Mouse (Mus musculus) common myeloid progenitor, adult 5-6 weeks (primary cell): Measurements from ENCODE around the gene Nol9. TPM values are rescaled to one million over a fixed set of nuclear protein-coding genes. Genes with fewer than 3 reads are reported as not detected.

Source experiments
- ATAC-seq: replicated peaks from 2 replicates; pipeline ENCODE4 v1.8.0; 2016; ENCODE audit warnings: low read depth, mild to moderate bottlenecking, moderate TSS enrichment, inconsistent platforms; ENCODE audit not compliant: poor library complexity, severe bottlenecking
- total RNA-seq: library from RNA; stranded (forward); fragments of 200-1000, 187-1606 nt; gene quantifications from 2 replicates; pipeline ENCODE4 v1.2.3, GENCODE M21; 2017

The Nol9 gene
- total RNA-seq, 1 experiment from 2014 or later: 35.7 TPM

- no peak for ATAC-seq
These were observed 3.0 kb downstream of the Nol9 start for GRCm38 (mm10) chr4:152041924-152042641.

GRCm38 (mm10) chr4:152043171-152043570 is 4.0 kb downstream of the Nol9 start:
- no peak for ATAC-seq

DNA sequence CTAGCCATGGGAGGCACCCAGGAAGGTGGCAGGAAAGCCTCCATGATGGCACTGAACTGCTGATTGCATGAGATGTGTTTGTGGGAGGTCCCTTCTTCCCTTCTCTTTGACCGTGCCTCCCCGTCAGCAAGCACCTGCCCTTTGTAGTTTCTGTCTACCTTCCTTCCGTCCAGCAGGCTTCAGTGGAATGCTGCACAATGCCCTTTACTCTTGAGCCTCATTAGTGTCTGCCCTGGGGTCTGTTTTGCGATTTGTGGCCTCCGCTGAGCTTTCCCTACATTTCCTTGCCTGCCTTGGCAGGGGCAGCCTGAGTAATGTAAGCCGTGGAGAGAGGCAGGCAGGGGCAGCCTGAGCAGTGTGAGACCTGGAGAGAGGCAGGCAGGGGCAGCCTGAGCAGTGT is 5.5 kb downstream of the Nol9 start:
- no peak for ATAC-seq

DNA sequence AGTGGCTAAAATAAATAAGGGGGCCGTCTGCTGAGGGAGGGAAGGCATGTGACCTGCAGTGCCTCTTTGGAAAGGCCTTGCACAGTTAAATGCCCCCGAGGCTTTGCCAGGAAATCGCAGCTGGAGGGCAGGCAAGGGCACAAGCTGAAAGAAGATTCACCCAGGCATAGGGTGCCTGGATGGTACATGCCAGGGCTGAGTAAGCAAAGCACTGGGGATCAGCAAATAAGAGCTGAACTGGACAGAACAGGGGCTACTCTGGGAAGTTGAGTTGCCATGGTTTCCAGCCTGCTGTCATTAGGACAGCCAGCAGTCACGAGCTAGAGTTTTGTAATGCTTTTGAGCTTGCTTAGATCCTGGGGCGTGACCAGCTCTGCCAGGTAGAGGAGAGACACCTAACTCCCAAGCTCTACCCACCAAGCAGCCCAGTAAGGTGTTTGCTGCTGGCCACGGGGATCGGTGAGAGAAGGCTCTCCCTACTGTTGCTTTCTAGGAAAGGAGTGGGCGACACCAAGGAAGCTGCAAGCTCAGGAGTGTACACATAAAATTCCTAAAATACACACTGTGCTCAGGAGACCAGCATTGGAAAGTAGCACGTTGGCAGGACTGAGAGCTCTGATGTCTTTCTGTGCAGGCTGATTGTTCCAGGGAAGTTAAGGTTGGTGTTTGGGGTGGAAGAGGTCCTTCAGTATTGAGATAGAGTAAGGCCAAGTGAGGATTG is 23.4 kb downstream of the Nol9 start:
- no peak for ATAC-seq

DNA sequence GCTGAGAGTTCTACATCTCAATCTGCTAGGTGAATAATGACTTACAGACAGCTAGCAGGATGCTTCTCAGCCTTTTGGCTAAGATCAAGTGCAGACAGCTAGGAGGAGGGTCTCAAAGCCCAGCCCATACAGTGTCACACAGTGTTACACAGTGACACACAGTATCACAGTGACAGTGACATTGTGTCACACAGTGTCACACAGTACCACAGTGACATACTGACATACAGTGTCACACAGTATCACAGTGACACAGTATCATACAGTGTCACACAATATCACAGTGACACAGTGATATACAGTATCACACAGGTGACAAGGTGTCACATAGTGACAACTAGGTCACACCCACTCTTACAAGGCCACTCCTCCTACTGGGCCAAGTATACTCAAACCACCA is 28.2 kb downstream of the Nol9 start:
- ATAC-seq: no peak

- no peak for ATAC-seq
These were observed 29.1 kb downstream of the Nol9 start for GRCm38 (mm10) chr4:152068166-152068724.

DNA sequence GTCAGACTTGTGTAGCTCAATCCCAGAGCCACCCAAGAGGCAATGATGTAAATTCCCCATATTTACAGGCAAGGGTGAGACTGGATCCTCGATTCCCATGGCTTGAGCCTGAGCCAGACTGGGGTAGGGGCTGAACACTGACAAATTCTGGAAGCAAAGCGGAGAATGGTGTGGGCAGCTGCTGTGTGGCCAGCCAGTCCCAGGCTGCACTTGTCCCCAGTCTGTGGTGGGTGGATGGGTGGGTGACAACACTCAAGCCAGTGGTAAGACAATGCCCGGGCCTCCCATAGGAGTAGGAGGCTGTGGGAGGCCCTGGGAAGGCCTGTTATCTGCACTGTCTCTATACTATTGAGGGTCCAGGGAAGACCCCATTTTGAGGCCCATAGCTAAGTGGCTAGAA is 30.1 kb downstream of the Nol9 start:
- ATAC-seq: no peak

DNA sequence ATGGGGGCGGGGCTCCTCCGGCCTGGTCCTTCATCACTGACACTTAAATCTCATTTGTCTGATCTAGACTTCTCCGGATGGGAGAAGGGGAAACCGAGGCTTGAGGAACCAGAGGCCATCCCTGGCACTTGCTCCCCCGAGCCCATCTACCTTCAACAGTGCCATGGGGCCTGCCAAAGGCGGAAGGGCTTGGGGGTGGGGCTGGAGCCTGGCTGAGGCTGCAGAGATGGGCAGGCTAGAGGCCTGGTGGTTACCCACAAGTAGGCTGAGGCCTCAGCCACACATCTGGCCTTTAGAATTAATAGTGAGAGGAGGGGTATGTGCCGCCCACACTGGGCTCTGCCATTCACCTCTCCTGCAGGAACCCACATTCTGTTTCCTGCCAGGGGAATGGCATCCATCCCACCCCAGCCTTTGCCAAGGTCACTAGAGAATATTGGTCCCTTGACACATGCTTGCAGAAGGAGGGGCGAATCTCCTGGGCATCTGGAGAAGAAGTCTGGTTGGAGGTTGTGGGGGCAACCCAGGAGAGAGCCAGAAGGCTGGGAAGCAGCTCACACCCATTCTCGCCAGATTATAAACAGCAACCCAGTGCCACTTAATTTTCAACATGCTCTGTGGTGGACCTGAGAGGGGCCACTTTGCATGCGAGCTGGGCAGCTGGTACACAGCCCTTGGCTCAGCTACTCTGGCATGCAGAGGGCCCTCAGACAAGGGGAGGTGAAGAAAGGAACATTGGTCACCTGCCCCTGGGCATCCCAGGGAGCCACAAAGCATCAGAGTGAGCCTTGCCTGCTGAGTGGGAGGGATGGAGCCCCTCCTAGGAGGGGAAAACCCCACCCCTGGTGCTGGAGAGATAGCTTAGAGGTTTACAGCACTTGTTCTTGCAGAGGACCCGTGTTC is 31.6 kb downstream of the Nol9 start:
- peak; percentile 63 for ATAC-seq

- ATAC-seq: peak; percentile 79
These were observed 33.0 kb downstream of the Nol9 start, which contains the start of gene Plekhg5 for GRCm38 (mm10) chr4:152072121-152072601. Gene Plekhg5 (plus strand): TSS chr4:152072498.

DNA sequence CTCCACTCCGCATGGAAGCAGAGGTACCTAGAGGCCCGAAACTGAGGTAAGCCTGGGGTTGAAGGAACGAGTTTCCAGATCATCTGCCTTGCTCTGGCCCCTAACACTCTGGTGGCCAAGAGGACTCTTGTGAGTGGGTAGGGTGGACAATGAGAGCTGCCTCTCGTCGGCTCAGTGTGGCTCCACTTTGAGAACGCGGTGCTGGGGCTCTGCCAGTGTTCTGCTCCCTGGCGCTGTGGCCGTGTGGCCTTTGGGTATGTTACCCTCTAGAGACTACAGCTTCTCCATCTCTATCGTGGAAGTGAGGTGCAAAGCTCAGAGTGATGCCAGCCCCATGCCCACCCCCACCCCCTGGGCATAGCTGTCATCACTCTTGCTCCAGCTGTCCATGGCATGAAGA is 33.5 kb downstream of the Nol9 start:
- ATAC-seq: peak; percentile 6; the same call in 1 of the 2 replicates

- no peak for ATAC-seq
These were observed 34.6 kb downstream of the Nol9 start for GRCm38 (mm10) chr4:152073715-152074114.

DNA sequence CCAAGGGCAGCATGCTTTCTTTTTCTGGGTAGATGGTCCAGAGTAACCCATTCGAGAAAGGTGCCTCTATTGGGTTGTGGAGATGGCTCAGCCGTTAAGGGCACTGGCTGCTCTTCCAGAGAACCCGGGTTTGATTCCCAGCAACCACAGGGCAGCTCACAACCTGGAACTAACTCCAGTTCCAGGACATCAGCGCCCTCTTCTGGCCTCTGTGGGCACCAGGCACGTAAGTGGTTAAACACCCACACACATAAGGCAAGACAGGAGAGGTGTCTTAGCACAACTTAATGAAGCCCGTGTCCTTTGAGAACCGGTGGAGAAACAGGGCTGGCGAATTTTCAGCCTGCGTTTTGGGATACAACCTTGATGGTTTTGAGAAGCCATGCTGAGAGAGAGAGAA is 35.4 kb downstream of the Nol9 start:
- ATAC-seq: no peak

DNA sequence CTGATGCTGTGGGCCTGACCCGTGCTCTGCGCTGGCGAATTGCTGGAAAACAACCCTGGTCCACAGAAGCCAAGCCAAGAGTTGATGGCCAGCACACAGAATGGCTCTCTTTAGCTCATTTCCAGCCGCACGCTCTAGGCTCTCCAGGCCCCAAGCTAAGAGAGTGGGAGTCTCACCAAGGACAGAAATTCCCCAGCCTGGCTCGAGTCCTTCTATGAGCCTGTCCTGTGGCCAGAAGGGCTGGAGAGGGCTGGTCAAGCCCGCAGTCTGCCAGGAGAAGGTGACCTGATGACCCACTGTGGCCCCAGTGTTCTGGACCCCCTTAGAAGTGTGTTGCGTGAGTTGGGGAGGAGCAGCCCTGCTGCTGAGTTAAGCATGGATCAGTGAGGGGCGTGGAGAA is 38.1 kb downstream of the Nol9 start:
- ATAC-seq: no peak

- peak; percentile 72 for ATAC-seq
These were observed 39.0 kb downstream of the Nol9 start for GRCm38 (mm10) chr4:152078105-152078530.

DNA sequence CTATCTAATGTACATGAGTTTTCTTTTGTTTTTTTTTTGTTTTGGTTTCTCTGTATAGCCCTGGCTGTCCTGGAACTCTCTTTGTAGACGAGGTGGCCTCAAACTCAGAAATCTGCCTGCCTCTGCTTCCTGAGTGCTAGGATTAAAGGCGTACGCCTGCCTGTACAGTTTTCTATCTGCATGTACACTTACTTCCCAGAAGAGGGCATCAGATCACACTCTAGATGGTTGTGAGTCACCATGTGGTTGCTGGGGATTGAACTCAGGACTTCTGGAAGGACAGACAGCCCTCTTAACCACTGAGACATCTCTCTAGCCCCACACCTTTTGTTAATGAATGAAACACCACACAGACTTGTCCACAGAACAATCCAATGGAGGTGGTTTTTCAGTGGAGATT is 40.1 kb downstream of the Nol9 start:
- no peak for ATAC-seq

GRCm38 (mm10) chr4:152079931-152080330 is 40.8 kb downstream of the Nol9 start:
- ATAC-seq: no peak

DNA sequence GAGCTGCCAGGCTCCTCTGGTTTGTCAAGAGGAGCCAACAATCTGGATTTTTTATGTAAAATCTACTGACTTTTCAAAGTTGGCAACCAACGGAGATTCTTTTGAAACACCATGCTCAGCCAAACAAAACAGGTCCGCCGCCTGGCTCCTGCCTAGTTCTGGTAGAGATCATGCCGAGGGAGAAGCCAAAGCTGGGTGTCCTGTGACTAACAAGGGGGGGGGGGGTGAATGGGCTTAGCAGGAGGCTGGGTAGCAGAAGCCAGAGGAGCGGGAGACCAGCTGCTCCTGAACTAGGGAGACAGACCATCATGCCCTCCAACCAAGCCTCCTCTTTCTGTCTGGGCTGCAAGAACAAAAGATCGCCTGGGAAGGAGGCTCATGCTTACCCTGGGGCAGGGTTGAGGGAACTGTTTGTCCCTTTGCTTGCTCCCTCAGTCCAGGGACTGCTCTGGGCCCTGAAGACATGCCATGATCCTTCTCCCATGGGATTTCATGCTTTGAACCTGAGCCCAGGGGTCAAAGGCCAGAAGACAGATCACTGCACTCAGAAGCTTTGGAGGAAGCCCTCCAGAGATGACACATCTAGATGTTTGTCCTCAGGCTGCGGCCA is 44.6 kb downstream of the Nol9 start:
- ATAC-seq: no peak

- no peak for ATAC-seq
These were observed 45.5 kb downstream of the Nol9 start for GRCm38 (mm10) chr4:152084616-152085015.

DNA sequence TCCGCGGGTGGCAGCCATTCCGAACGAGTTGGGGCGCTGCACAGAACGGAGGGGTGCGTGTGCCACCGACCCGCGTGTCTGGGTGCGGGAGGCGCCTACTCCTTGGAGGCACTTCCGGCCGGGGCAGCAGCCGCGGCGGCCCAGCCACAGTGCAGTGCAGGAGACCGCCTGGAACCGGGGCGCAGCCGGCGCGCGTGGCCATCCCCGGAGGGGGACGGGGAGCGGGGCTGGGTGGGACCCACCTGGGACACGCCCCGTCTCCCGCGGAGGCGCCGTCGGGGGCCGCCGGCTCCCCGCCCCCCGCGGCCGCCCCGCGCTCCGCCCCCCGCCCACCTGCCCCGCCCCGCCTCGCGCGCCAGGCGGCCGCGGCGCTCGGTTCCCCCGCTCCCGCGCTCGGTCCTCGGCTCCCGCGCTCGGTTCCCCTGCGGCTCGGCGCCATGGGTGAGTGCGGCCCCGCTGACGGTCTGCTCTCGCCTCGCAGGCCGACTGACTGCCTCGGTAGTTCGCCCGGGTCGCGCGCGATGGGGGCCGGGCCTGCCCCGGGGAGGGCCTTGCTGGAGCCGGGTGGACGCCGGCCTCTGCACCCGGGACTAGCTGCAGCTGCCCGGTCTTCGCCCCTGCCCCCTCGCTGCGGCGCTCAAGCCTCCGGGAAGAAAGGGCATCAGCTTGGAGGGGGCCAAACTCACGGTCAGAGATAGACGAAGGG is 47.5 kb downstream of the Nol9 start:
- ATAC-seq: peak; percentile 36
